ENCODE assay signal across 8 mouse cellular contexts in the genomic region with DNA sequence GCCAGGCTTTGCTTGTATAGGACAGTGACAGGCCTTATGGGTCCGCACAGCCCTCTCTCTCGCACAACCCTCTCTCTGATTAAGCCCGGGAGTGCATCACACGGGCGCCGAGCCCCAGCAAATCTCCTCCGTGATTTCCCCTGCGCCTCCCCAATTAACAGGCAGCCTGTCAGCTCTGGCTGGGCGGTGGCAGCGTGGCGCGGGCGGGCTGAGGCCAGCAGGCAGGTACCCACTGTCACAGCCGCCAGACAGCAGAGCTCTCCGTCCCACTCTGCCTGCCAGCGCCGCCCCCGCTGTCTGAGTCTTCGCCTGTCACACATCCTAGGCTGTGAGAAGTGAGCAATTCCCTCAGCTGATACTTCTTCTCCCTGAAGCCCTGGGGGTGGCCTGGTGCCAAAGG.
DNase-seq lines count a peak whose midpoint lies in the region; ATAC-seq lines count a peak whose summit lies in the region.

No protein-coding gene starts in this region.

- no peaks in the 10 kb centered on the region for H3K36me3 ChIP-seq in neural tube, embryonic 14.5 days (ENCODE audit: control insufficient read depth, insufficient read depth, low read length)

- H3K9ac ChIP-seq in neural tube, embryonic 14.5 days (replicated peaks; ENCODE audit: low read depth, low read length), result no peak overlapping the region; the same call in 1 of the 2 replicates

- 24% methylated on average over 18 of the region's 19 CpGs for WGBS in neural tube, embryonic 14.5 days

- H3K4me3 ChIP-seq in neural tube, embryonic 14.5 days (ENCODE audit: low read depth, low read length), result no peak overlapping the region

- no peaks in the 10 kb centered on the region for H3K9me3 ChIP-seq in neural tube, embryonic 14.5 days (ENCODE audit: control insufficient read depth, low read length)

- peaks cover 11% of the 10 kb centered on the region for H3K4me1 ChIP-seq in neural tube, embryonic 14.5 days (ENCODE audit: control insufficient read depth, insufficient read depth, low read length)

- no peak overlapping the region for H3K4me2 ChIP-seq in neural tube, embryonic 14.5 days (ENCODE audit: low read depth, low read length)

- DNase-seq in CD4-positive, CD25-positive, alpha-beta regulatory T cell, adult 2 months (ENCODE audit: low read depth, low spot score), result peak; percentile 3
- peak; percentile 9 for DNase-seq in thymus, postnatal 4 days
- DNase-seq in thymus, postnatal 0 days (ENCODE audit: low spot score), result no peak
- DNase-seq in layer of hippocampus, postnatal 10 days (ENCODE audit: low spot score in 2 of 2), result peak; percentile 41 to 48
- DNase-seq in embryo, embryonic 10.5 days (ENCODE audit: low spot score), result no peak
- DNase-seq in urinary bladder, adult 2 months (ENCODE audit: low spot score), result no peak

- H3K27me3 ChIP-seq in neural tube, embryonic 14.5 days (ENCODE audit: control insufficient read depth, insufficient read depth, low read length), result no peaks in the 10 kb centered on the region

- no peak overlapping the region for H3K27ac ChIP-seq in neural tube, embryonic 14.5 days (ENCODE audit: low read depth, low read length)

- no peak for ATAC-seq in CD4-positive, CD25-positive, alpha-beta regulatory T cell, adult 4 months
- peak; percentile 34; the same call in 1 of the 2 replicates for ATAC-seq in neural tube, embryonic 14.5 days (ENCODE audit: low read depth)

Comparison
In these comparisons a context has a peak if more than half of its experiments do, and no peak if none do; other contexts are left out.
1. DNase-seq: peak in CD4-positive, CD25-positive, alpha-beta regulatory T cell, adult 2 months (single experiment), thymus, postnatal 4 days (single experiment) and layer of hippocampus, postnatal 10 days (2 of 2); none in thymus, postnatal 0 days (single experiment), embryo, embryonic 10.5 days (single experiment) and urinary bladder, adult 2 months (single experiment).